Mouse (Mus musculus): ENCODE measurements around the gene Stam.

GRCm38 (mm10) chr2:14145311-14145710 is 71.4 kb downstream of the Stam start:
- no peak for TF ChIP-seq CTCF (IDR thresholded peaks at IDR 0.05; ENCODE audit: insufficient read depth, low read length)
- no peak for TF ChIP-seq POLR2A (IDR thresholded peaks at IDR 0.05; ENCODE audit: borderline replicate concordance, extremely low read depth, low read depth, low read length)
